Mouse (Mus musculus) olfactory bulb, adult 2 months (tissue): ENCODE measurements around the gene Igsf9b.

Experiments
- CTCF ChIP-seq: fragments of 200-500 bp; IDR thresholded peaks from 2 replicates; pipeline ENCODE4 v1.5.1; 2012; ENCODE audit warnings: low read depth, mild to moderate bottlenecking, low read length, moderate library complexity; ENCODE audit not compliant: insufficient read depth
- POLR2A ChIP-seq: fragments of 200-500 bp; IDR thresholded peaks from 2 replicates; pipeline ENCODE4 v1.6.1; 2012; ENCODE audit warnings: mild to moderate bottlenecking, low read depth, low read length, moderate library complexity; ENCODE audit not compliant: insufficient read depth

DNA sequence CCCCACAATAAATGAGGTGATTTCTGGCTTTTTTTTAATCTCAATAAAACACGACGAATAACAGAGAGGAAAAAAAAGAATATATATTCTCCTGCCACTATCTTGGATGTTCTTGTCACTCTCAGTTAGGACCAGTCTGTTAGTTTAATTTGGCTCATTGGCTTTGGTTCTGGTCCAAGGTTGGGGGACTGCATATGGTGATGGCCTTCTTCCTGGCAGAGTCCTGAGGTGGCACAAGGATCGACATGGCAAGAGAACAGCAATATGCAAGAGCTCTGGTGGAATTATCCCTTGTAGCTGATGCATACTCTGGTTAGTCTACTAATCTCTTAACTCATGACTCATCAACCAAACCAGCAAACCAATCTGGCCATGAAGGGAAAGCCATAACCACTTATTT, 87.9 kb downstream of the Igsf9b start:
- TF ChIP-seq POLR2A = no peak
- TF ChIP-seq CTCF = no peak
